Mouse (Mus musculus): ENCODE data around the gene Iqcn. TPM values are rescaled to one million over a fixed set of nuclear protein-coding genes. Genes with fewer than 3 reads are reported as not detected.

The Iqcn gene
- polyA plus RNA-seq, 1 experiment = 0.01 TPM

GRCm38 (mm10) chr8:70729808-70730475 is 26.7 kb downstream of the Iqcn start:
- Histone ChIP-seq H3K4me3 (ENCODE audit: insufficient read depth, poor library complexity, severe bottlenecking) (no peak overlapping the region), H3K27me3 (ENCODE audit: control insufficient read depth, insufficient read depth, insufficient read length) (peaks cover 14% of the 10 kb centered on the region), H3K36me3 (ENCODE audit: control insufficient read depth, insufficient read depth) (no peaks in the 10 kb centered on the region), H3K79me2 (ENCODE audit: control insufficient read depth, insufficient read depth) (no peaks in the 10 kb centered on the region), H3ac (ENCODE audit: control insufficient read depth, insufficient read length, low read depth) (no peak overlapping the region), H3K79me3 (ENCODE audit: low read depth) (no peaks in the 10 kb centered on the region)
- TF ChIP-seq USF1 (IDR thresholded peaks at IDR 0.05; ENCODE audit: low read depth) (no peak), MAX (IDR thresholded peaks at IDR 0.05) (no peak), CTCF (IDR thresholded peaks at IDR 0.05; ENCODE audit: control insufficient read depth, insufficient read depth, insufficient read length) (no peak), CEBPB (IDR thresholded peaks at IDR 0.05; ENCODE audit: low read depth) (no peak), MYOG (IDR thresholded peaks at IDR 0.05; ENCODE audit: control insufficient read depth, extremely low read depth, insufficient read length) (no peak)

- Histone ChIP-seq H3K4me3 (ENCODE audit: insufficient read depth, poor library complexity, severe bottlenecking) (no peak overlapping the region), H3K36me3 (ENCODE audit: control insufficient read depth, insufficient read depth) (no peaks in the 10 kb centered on the region), H3ac (ENCODE audit: control insufficient read depth, insufficient read length, low read depth) (no peak overlapping the region), H3K79me3 (ENCODE audit: low read depth) (no peaks in the 10 kb centered on the region), H3K79me2 (ENCODE audit: control insufficient read depth, insufficient read depth) (no peaks in the 10 kb centered on the region), H3K27me3 (ENCODE audit: control insufficient read depth, insufficient read depth, insufficient read length) (peaks cover 14% of the 10 kb centered on the region)
- no peak for TF ChIP-seq MYOD1 (IDR thresholded peaks at IDR 0.05; ENCODE audit: control insufficient read depth, insufficient read length, low read depth)
- no peak for TF ChIP-seq CTCF (IDR thresholded peaks at IDR 0.05; ENCODE audit: control insufficient read depth, insufficient read depth, insufficient read length)
- no peak for TF ChIP-seq MYOG (IDR thresholded peaks at IDR 0.05; ENCODE audit: control insufficient read depth, extremely low read depth, insufficient read length)
- no peak for TF ChIP-seq USF1 (IDR thresholded peaks at IDR 0.05; ENCODE audit: low read depth)
- no peak for TF ChIP-seq CEBPB (IDR thresholded peaks at IDR 0.05; ENCODE audit: low read depth)
- no peak for TF ChIP-seq FOSL1 (IDR thresholded peaks at IDR 0.05; ENCODE audit: insufficient read depth, low read length, poor library complexity, severe bottlenecking)
- no peak for TF ChIP-seq MAX (IDR thresholded peaks at IDR 0.05)
These were observed 27.7 kb downstream of the Iqcn start for GRCm38 (mm10) chr8:70730956-70731355.

- Histone ChIP-seq H3K4me3 (ENCODE audit: insufficient read depth, poor library complexity, severe bottlenecking) (no peak overlapping the region), H3K79me2 (ENCODE audit: control insufficient read depth, insufficient read depth) (no peaks in the 10 kb centered on the region), H3K36me3 (ENCODE audit: control insufficient read depth, insufficient read depth) (no peaks in the 10 kb centered on the region), H3K79me3 (ENCODE audit: low read depth) (no peaks in the 10 kb centered on the region), H3K27me3 (ENCODE audit: control insufficient read depth, insufficient read depth, insufficient read length) (peaks cover 25% of the 10 kb centered on the region), H3ac (ENCODE audit: control insufficient read depth, insufficient read length, low read depth) (no peak overlapping the region)
- no peak for TF ChIP-seq CTCF (IDR thresholded peaks at IDR 0.05; ENCODE audit: control insufficient read depth, insufficient read depth, insufficient read length)
- no peak for TF ChIP-seq MAX (IDR thresholded peaks at IDR 0.05)
- TF ChIP-seq MYOG (IDR thresholded peaks at IDR 0.05; ENCODE audit: control insufficient read depth, extremely low read depth, insufficient read length) = no peak
- TF ChIP-seq MYOD1 (IDR thresholded peaks at IDR 0.05; ENCODE audit: control insufficient read depth, insufficient read length, low read depth) = no peak
- no peak for TF ChIP-seq CEBPB (IDR thresholded peaks at IDR 0.05; ENCODE audit: low read depth)
- TF ChIP-seq FOSL1 (IDR thresholded peaks at IDR 0.05; ENCODE audit: insufficient read depth, low read length, poor library complexity, severe bottlenecking) = no peak
- no peak for TF ChIP-seq USF1 (IDR thresholded peaks at IDR 0.05; ENCODE audit: low read depth)
These were observed 34.4 kb downstream of the Iqcn start for GRCm38 (mm10) chr8:70737705-70738104.

- no peak overlapping the region for H3ac ChIP-seq (ENCODE audit: control insufficient read depth, insufficient read length, low read depth)
- no peak for TF ChIP-seq CTCF (IDR thresholded peaks at IDR 0.05; ENCODE audit: control insufficient read depth, insufficient read depth, insufficient read length)
- H3K36me3 ChIP-seq (ENCODE audit: control insufficient read depth, insufficient read depth) = no peaks in the 10 kb centered on the region
- no peaks in the 10 kb centered on the region for H3K79me3 ChIP-seq (ENCODE audit: low read depth)
- peaks cover 27% of the 10 kb centered on the region for H3K27me3 ChIP-seq (ENCODE audit: control insufficient read depth, insufficient read depth, insufficient read length)
- H3K4me3 ChIP-seq (ENCODE audit: insufficient read depth, poor library complexity, severe bottlenecking) = no peak overlapping the region
- no peaks in the 10 kb centered on the region for H3K79me2 ChIP-seq (ENCODE audit: control insufficient read depth, insufficient read depth)
These were observed 35.0 kb downstream of the Iqcn start for GRCm38 (mm10) chr8:70738211-70738610.

- Histone ChIP-seq H3ac (ENCODE audit: control insufficient read depth, insufficient read length, low read depth) (no peak overlapping the region), H3K36me3 (ENCODE audit: control insufficient read depth, insufficient read depth) (no peaks in the 10 kb centered on the region), H3K4me3 (ENCODE audit: insufficient read depth, poor library complexity, severe bottlenecking) (no peak overlapping the region), H3K27me3 (ENCODE audit: control insufficient read depth, insufficient read depth, insufficient read length) (peaks cover 41% of the 10 kb centered on the region), H3K79me3 (ENCODE audit: low read depth) (no peaks in the 10 kb centered on the region), H3K79me2 (ENCODE audit: control insufficient read depth, insufficient read depth) (no peaks in the 10 kb centered on the region)
- no peak for TF ChIP-seq MAX (IDR thresholded peaks at IDR 0.05)
- TF ChIP-seq MYOG (IDR thresholded peaks at IDR 0.05; ENCODE audit: control insufficient read depth, extremely low read depth, insufficient read length) = no peak
- no peak for TF ChIP-seq FOSL1 (IDR thresholded peaks at IDR 0.05; ENCODE audit: insufficient read depth, low read length, poor library complexity, severe bottlenecking)
- no peak for TF ChIP-seq USF1 (IDR thresholded peaks at IDR 0.05; ENCODE audit: low read depth)
- no peak for TF ChIP-seq CTCF (IDR thresholded peaks at IDR 0.05; ENCODE audit: control insufficient read depth, insufficient read depth, insufficient read length)
- no peak for TF ChIP-seq CEBPB (IDR thresholded peaks at IDR 0.05; ENCODE audit: low read depth)
These were observed 38.4 kb downstream of the Iqcn start for GRCm38 (mm10) chr8:70741661-70742060.

GRCm38 (mm10) chr8:70742176-70742575 is 38.9 kb downstream of the Iqcn start:
- peaks cover 43% of the 10 kb centered on the region for H3K27me3 ChIP-seq (ENCODE audit: control insufficient read depth, insufficient read depth, insufficient read length)
- H3K4me3 ChIP-seq (ENCODE audit: insufficient read depth, poor library complexity, severe bottlenecking) = no peak overlapping the region
- H3K79me2 ChIP-seq (ENCODE audit: control insufficient read depth, insufficient read depth) = no peaks in the 10 kb centered on the region
- no peak overlapping the region for H3ac ChIP-seq (ENCODE audit: control insufficient read depth, insufficient read length, low read depth)
- no peaks in the 10 kb centered on the region for H3K79me3 ChIP-seq (ENCODE audit: low read depth)
- no peak for TF ChIP-seq MYOD1 (IDR thresholded peaks at IDR 0.05; ENCODE audit: control insufficient read depth, insufficient read length, low read depth)
- no peak for TF ChIP-seq CEBPB (IDR thresholded peaks at IDR 0.05; ENCODE audit: low read depth)
- TF ChIP-seq MYOG (IDR thresholded peaks at IDR 0.05; ENCODE audit: control insufficient read depth, extremely low read depth, insufficient read length) = no peak
- TF ChIP-seq CTCF (IDR thresholded peaks at IDR 0.05; ENCODE audit: control insufficient read depth, insufficient read depth, insufficient read length) = no peak
- no peak for TF ChIP-seq FOSL1 (IDR thresholded peaks at IDR 0.05; ENCODE audit: insufficient read depth, low read length, poor library complexity, severe bottlenecking)
- TF ChIP-seq MAX (IDR thresholded peaks at IDR 0.05) = no peak
- TF ChIP-seq USF1 (IDR thresholded peaks at IDR 0.05; ENCODE audit: low read depth) = no peak
- no peaks in the 10 kb centered on the region for H3K36me3 ChIP-seq (ENCODE audit: control insufficient read depth, insufficient read depth)
